Mouse (Mus musculus) limb, embryonic 12.5 days (tissue): ENCODE results near the gene Fhad1. TPM values are rescaled to one million over a fixed set of nuclear protein-coding genes. Genes with fewer than 3 reads are reported as not detected.
"Not testable (repeated sequence)": the region's sequence is repeated elsewhere in the genome, so short reads cannot be mapped to it uniquely, and the experiment has no call there.

Experiments
- ATAC-seq: fragments of 200-750 bp; cut with Nextera tagmentation; 2 replicates; pipeline ENCODE4 v1.8.0; 2017; ENCODE audit warnings: low read depth, moderate TSS enrichment; ENCODE audit not compliant: insufficient number of reproducible peaks, insufficient read depth, low FRiP score, low TSS enrichment
- H3K27ac ChIP-seq: fragments of 300-500 bp; sonication (generic); 2 replicates; pipeline ENCODE4 v1.5.1; 2016; ENCODE audit warnings: mild to moderate bottlenecking, moderate library complexity
- H3K27me3 ChIP-seq: fragments of 300-500 bp; sonication (generic); 2 replicates; pipeline ENCODE4 v1.6.1; 2016; ENCODE audit warnings: mild to moderate bottlenecking, moderate library complexity
- H3K36me3 ChIP-seq: fragments of 300-500 bp; sonication (generic); 2 replicates; pipeline ENCODE4 v1.6.1; 2016; ENCODE audit warnings: mild to moderate bottlenecking, moderate library complexity
- H3K4me1 ChIP-seq: fragments of 300-500 bp; sonication (generic); replicated peaks from 2 replicates; pipeline ENCODE4 v1.6.1; 2016
- H3K4me2 ChIP-seq: fragments of 300-500 bp; sonication (generic); 2 replicates; pipeline ENCODE4 v1.6.1; 2016; ENCODE audit warnings: mild to moderate bottlenecking, moderate library complexity
- H3K4me3 ChIP-seq: fragments of 300-500 bp; sonication (generic); replicated peaks from 2 replicates; pipeline ENCODE4 v1.5.1; 2016; ENCODE audit warnings: mild to moderate bottlenecking
- H3K9ac ChIP-seq: fragments of 300-500 bp; sonication (generic); replicated peaks from 2 replicates; pipeline ENCODE4 v1.6.1; 2016; ENCODE audit warnings: mild to moderate bottlenecking, moderate library complexity
- H3K9me3 ChIP-seq: fragments of 300-500 bp; sonication (generic); 2 replicates; pipeline ENCODE4 v1.6.1; 2016; ENCODE audit warnings: mild to moderate bottlenecking, moderate library complexity
- WGBS: fragments of 180-500 bp; shearing (Covaris S2); methylation state at CpG from one replicate; pipeline ENCODE4 v1.1.7; 2016; 5-methylcytosine and 5-hydroxymethylcytosine counted together
- polyA plus RNA-seq: library from polyadenylated mRNA; unstranded; fragments of >200 nt; fragmentation: Nextera tagmentation; extraction: Ambion mirVana; gene quantifications from 2 replicates; pipeline ENCODE4 v1.2.1, GENCODE M21; 2016

Gene Fhad1
- polyA plus RNA-seq, 1 experiment from 2014 or later: 1.4 TPM

DNA sequence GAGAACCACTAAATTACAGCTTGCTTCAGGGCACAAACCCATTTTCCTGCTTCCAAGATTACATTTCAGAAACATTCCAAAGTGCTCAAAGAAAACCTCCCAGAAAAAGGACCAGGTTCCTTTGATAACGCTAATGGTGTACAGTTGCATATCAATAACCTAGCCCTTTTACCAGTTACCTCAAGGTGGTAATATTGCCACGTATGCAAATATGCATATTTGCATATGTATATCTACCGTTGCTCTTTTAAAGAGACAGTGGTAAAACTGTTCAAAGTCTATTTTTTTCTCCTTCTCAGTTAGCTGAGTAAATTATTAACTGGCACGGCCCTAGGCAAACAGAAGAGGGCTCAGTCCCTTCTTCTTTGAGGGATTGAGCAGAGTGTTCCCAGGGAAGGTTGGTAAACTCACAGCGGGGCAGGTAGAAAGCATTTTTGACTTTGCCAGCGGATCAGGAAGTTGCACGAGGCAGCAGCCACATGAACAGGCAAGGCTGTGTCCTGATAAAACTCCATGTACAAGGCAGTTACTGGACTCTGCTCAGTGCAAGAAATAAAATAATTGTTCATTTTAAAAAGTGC lies 15.3 kb downstream of the Fhad1 start:
- H3K27ac ChIP-seq: no peak overlapping the region
- 70% methylated on average over 7 of the region's 7 CpGs for WGBS
- ATAC-seq: no peak
- no peaks in the 10 kb centered on the region for H3K27me3 ChIP-seq
- no peak overlapping the region for H3K9ac ChIP-seq
- no peak overlapping the region for H3K4me2 ChIP-seq
- H3K9me3 ChIP-seq: no peaks in the 10 kb centered on the region
- no peak overlapping the region for H3K4me3 ChIP-seq
- no peaks in the 10 kb centered on the region for H3K36me3 ChIP-seq
- peaks cover 9% of the 10 kb centered on the region; the same call in 1 of the 2 replicates for H3K4me1 ChIP-seq

DNA sequence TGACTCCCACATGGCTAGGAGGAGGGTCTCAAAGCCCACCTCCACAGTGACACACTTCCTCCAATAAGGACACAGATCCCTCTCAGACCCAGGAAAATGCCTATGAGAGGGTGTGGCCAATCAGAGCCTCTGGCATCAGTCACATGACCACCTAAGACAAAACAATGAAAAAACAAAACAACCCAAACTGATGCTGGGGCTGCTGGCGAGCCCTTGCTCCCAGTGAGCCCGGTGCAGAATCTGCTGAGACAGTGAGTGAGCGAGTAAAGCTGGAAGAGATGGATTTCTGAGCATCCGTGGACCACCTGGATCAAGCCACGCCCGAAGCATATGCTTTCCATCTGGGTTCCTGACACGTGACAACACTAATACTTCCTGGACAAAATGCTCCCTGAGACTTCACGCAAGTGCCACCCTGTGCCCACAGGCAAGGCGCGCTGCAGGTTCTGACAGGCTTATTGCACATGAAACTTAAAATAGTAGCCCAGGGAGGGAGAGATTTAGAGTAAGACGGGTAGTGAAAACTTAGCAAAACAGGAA lies 16.5 kb downstream of the Fhad1 start:
- Histone ChIP-seq H3K9me3 (no peaks in the 10 kb centered on the region), H3K27ac (peak overlapping the region; percentile 45), H3K9ac (peak overlapping the region; percentile 40), H3K4me2 (peak overlapping the region; percentile 54), H3K4me1 (peaks cover 9% of the 10 kb centered on the region; the same call in 1 of the 2 replicates), H3K36me3 (no peaks in the 10 kb centered on the region), H3K4me3 (peak overlapping the region; percentile 40), H3K27me3 (no peaks in the 10 kb centered on the region)
- 17% methylated on average over 11 of the region's 11 CpGs for WGBS
- peak; percentile 58; the same call in 1 of the 2 replicates for ATAC-seq

DNA sequence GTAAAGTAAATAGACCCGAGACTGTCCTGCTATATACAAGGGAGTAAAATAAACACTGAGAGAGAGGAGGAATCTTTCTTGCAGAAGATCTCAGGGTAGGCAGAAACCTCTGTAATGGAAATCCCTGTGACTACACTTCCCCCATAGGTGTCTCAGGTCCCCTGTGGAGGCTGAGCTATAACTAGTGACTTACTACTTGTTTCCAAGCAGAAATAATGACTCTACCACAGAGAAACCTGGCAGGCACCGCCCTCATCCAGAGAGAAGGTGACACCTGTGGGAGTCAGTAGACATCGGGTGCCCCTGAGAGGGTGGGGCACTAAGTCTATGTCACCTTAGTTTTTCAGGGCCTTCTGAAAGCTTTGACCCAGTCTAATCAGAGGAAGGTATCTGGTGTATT lies 18.0 kb downstream of the Fhad1 start:
- Histone ChIP-seq H3K9me3 (no peaks in the 10 kb centered on the region), H3K4me2 (no peak overlapping the region), H3K36me3 (no peaks in the 10 kb centered on the region), H3K4me1 (peaks cover 9% of the 10 kb centered on the region; the same call in 1 of the 2 replicates), H3K9ac (no peak overlapping the region), H3K4me3 (no peak overlapping the region), H3K27me3 (no peaks in the 10 kb centered on the region), H3K27ac (no peak overlapping the region)
- no peak for ATAC-seq
- 76% methylated on average over 3 of the region's 3 CpGs for WGBS

DNA sequence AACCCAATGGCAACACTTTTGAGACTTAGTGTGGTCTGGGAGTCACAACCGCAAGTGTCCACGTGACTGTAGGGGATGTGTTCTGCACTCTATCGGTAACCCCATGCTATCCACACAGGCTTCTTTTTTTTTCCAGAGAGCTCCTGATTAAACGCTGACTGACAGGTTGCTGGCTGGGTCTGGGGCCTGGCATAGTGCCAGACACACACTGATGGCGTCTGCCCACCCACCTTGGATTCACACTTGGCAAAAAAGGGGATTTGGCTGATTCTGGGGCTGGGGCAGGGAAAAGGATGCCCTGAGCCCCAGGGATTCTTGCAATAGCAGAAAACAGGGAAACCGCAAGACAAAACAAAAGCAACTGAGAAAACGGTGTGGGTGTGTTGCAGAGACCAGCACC lies 18.8 kb downstream of the Fhad1 start:
- Histone ChIP-seq H3K4me1 (peaks cover 9% of the 10 kb centered on the region; the same call in 1 of the 2 replicates), H3K27me3 (no peaks in the 10 kb centered on the region), H3K9ac (no peak overlapping the region), H3K27ac (no peak overlapping the region), H3K9me3 (no peaks in the 10 kb centered on the region), H3K4me2 (no peak overlapping the region), H3K36me3 (no peaks in the 10 kb centered on the region), H3K4me3 (no peak overlapping the region)
- WGBS: 78% methylated on average over 7 of the region's 7 CpGs
- no peak for ATAC-seq

DNA sequence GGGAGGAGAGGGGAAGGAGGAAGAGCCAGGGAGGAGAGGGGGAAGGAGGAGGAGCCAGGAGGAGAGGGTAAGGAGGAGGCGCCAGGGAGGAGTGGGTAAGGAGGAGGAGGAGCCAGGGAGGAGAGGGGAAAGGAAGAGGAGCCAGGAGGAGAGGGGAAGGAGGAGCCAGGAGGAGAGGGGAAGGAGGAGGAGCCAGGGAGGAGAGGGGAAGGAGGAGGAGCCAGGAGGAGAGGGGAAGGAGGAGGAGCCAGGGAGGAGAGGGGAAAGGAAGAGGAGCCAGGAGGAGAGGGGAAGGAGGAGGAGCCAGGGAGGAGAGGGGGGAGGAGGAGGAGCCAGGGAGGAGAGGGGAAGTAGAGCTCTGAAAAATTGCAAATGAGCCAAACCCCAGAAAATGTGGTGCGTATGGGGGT lies 20.8 kb downstream of the Fhad1 start:
- H3K9ac ChIP-seq, H3K4me3 ChIP-seq, ATAC-seq, H3K4me1 ChIP-seq, H3K27me3 ChIP-seq, H3K36me3 ChIP-seq, H3K4me2 ChIP-seq, H3K9me3 ChIP-seq, H3K27ac ChIP-seq: not testable (repeated sequence)
- 45% methylated on average over 2 of the region's 2 CpGs for WGBS

DNA sequence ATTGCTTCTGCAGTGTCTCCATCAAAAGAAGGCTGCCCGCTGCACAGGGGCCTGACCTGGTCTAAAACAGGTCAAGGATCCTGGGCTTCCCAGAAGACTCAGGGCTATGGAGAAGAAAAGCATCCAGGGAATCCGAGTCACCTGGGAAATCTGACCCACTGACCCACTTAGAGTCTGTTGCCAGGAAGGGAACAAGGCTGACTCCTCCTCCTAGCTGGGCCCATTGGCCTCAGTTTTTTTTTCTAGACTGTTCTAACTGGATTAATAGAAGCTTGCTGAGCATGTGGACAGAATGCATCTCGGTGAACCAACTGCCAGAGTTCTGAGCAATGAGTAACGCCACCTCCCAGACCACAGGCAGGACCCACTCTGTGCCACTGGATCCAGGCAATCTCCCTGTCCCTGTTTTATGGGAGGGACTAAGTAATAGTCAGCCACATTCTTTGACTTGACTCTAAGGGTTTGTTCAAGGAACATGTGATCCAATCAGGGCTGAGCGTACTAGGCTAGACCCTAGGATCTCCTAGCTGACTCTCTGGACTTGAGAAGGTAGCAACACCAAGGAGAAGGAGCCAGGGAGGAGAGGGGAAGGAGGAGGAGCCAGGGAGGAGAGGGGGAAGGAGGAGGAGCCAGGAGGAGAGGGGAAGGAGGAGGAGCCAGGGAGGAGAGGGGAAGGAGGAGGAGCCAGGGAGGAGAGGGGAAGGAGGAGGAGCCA lies 21.4 kb downstream of the Fhad1 start:
- WGBS: 75% methylated on average over 5 of the region's 5 CpGs
- no peak for ATAC-seq
- Histone ChIP-seq H3K4me3 (no peak overlapping the region), H3K27ac (no peak overlapping the region), H3K9me3 (no peaks in the 10 kb centered on the region), H3K4me2 (no peak overlapping the region), H3K27me3 (no peaks in the 10 kb centered on the region), H3K4me1 (peaks cover 7% of the 10 kb centered on the region; the same call in 1 of the 2 replicates), H3K9ac (no peak overlapping the region), H3K36me3 (no peaks in the 10 kb centered on the region)

DNA sequence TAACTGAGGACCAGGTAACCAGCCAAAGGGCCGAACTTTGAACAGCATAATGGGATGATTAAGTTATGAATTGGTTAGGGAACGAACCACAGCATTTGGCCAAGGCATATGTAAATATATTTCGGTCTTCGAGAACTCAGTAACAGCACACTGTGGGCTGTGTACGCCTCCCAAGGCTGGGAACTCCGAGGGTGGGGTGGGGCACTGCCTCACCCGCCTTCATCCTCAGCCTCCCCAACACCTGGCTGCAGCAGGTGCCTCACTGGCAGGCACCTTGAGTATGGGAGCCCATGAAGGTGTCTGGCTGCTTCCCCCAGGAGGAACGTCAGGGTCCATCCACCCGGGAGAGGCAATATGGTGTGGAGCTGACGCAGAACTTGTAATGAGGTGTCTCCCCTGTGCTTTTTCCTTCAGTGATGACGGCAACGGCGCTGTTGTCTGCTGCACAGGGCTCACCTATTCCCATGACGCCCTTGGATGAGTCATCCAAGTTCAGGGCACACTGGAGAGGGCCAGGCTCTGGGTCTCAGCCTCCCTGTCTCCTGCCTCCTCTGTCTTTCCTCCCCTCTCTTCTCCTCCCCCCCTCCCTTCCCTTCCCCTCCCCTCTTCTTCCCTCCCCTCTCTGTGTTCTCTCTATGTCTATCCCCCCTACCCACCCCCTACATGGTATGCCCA lies 22.2 kb downstream of the Fhad1 start:
- no peaks in the 10 kb centered on the region for H3K27me3 ChIP-seq
- H3K4me3 ChIP-seq: no peak overlapping the region
- H3K4me2 ChIP-seq: no peak overlapping the region
- no peaks in the 10 kb centered on the region for H3K4me1 ChIP-seq
- H3K27ac ChIP-seq: no peak overlapping the region
- H3K36me3 ChIP-seq: no peaks in the 10 kb centered on the region
- WGBS: 84% methylated on average over 14 of the region's 14 CpGs
- H3K9ac ChIP-seq: no peak overlapping the region
- H3K9me3 ChIP-seq: no peaks in the 10 kb centered on the region
- ATAC-seq: no peak

DNA sequence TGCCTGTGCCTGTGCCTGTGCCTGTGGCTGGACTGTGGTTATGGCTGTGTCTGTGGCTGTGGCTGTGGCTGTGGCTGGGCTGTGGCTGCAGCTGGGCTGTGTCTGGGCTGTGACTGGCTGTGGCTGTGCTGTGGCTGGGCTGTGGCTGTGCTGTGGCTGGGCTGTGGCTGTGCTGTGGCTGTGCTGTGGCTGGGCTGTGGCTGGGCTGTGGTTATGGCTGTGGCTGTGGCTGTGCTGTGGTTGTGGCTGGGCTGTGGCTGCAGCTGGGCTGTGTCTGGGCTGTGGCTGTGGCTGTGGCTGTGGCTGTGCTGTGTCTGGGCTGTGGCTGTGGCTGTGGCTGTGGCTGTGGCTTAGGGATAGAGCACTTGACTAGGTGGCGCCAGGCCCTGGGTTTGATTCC lies 26.7 kb downstream of the Fhad1 start:
- no peaks in the 10 kb centered on the region for H3K36me3 ChIP-seq
- no peak overlapping the region for H3K4me2 ChIP-seq
- H3K27ac ChIP-seq: no peak overlapping the region
- H3K9me3 ChIP-seq: no peaks in the 10 kb centered on the region
- no peaks in the 10 kb centered on the region for H3K27me3 ChIP-seq
- ATAC-seq: no peak
- no peaks in the 10 kb centered on the region for H3K4me1 ChIP-seq
- WGBS: 94% methylated on average over 1 of the region's 1 CpGs
- H3K9ac ChIP-seq: no peak overlapping the region
- H3K4me3 ChIP-seq: no peak overlapping the region

DNA sequence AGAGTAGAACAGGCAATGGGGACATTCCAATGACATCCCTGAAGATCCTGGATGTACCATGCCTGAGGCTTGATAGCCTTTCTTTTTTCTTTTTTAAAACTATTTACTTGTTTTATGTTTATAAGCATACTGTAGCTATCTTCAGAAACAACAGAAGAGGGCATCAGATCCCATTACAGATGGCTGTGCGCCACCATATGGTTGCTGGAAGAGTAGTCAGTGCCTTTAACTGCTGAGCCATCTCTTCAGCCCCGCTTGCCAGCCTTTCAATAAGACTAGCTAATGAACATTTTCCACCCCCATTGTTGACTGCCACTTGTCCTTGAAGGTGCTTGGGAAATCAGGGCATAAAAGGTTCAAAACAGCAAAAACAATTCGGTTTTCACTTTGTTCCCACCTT lies 31.2 kb downstream of the Fhad1 start:
- Histone ChIP-seq H3K36me3 (no peaks in the 10 kb centered on the region), H3K27ac (no peak overlapping the region), H3K27me3 (no peaks in the 10 kb centered on the region), H3K9ac (no peak overlapping the region), H3K9me3 (no peaks in the 10 kb centered on the region), H3K4me3 (no peak overlapping the region), H3K4me2 (no peak overlapping the region), H3K4me1 (no peaks in the 10 kb centered on the region)
- ATAC-seq: no peak
- 52% methylated on average over 3 of the region's 3 CpGs for WGBS

DNA sequence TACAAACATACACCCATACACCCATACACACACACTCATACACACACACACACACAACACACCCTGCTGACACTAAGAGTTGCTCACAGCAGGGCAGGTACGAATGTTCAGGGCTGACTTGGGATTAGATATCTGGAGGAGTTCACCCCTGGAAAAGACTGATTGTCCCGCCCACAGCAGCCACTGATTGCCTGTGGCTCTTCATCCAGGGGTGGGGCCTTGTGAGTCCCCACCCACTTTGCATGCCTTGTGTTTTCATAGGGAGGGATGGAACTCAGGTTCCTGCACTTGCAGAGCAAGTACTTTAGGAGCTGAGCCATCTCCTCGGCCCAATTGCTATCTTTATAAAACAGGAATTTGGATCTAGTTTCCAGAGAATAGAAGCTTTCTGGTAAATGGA lies 33.4 kb downstream of the Fhad1 start:
- H3K27me3 ChIP-seq: no peaks in the 10 kb centered on the region
- WGBS: 71% methylated on average over 3 of the region's 3 CpGs
- no peaks in the 10 kb centered on the region for H3K4me1 ChIP-seq
- no peak overlapping the region for H3K4me2 ChIP-seq
- ATAC-seq: no peak
- H3K9ac ChIP-seq: no peak overlapping the region
- H3K27ac ChIP-seq: no peak overlapping the region
- H3K36me3 ChIP-seq: no peaks in the 10 kb centered on the region
- H3K9me3 ChIP-seq: no peaks in the 10 kb centered on the region
- no peak overlapping the region for H3K4me3 ChIP-seq

DNA sequence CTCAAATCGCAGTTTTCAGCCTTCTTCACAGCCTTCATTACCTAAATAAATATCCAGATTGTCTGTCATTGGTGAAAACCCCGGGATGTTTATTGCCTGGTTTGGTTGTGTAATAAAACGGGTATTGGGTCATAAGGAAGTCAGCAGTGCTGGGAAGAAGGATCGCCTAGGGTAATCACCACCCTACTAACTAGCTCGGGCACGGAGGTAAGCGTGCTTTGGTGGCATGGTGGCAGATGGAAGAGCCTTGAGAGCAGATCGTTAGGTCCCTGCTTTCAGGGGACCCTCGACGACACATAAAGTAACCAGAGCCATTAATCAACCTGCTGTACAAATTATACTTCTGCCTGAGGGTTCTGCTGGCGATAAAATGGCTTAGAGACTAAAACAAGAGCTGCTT lies 36.3 kb downstream of the Fhad1 start:
- no peak for ATAC-seq
- peaks cover 9% of the 10 kb centered on the region; the same call in 1 of the 2 replicates for H3K27me3 ChIP-seq
- H3K9me3 ChIP-seq: no peaks in the 10 kb centered on the region
- WGBS: 25% methylated on average over 11 of the region's 11 CpGs
- H3K4me1 ChIP-seq: no peaks in the 10 kb centered on the region
- H3K9ac ChIP-seq: no peak overlapping the region
- no peak overlapping the region for H3K4me3 ChIP-seq
- H3K27ac ChIP-seq: no peak overlapping the region
- no peak overlapping the region for H3K4me2 ChIP-seq
- no peaks in the 10 kb centered on the region for H3K36me3 ChIP-seq
